ENCODE assay signal across 9 mouse cellular contexts in the genomic region with DNA sequence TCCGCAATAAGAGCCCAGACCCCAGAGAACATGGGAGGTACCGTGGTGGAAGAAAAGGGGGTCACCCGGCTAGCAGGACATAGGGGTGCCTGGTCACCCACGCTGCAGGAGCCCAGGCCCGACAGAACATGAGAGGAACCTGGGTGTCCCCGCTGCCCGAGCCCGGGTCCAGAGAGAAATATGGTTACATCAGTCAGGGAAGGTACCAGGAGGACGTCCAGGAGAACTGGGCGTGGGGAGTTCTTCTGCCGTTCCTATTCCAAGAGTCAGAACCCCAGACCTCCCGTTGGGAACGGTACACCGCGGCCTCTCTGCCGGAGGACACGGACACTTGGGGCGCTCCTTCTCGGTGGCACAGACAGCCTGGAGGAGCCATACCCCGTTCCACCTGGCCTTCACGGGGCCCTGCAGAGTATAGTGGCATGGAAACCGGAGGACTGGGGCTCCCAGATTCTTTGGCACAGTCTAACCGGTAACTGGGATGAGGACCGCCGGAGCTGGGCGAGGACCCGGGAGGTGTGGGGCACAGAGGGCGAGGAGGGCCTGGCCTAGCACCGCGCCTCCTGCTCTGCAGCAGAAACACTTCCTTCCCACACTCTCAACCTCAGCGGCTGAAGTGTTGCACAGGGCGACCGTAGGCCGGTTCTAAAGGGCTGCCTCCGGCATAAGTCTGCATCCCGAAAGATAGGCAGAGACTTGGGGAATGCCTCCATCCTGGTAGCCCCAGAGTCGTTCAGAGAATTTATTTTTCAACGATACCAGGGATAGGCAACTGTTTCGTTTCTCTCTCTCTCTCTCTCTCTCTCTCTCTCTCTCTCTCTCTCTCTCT. TPM values are rescaled to one million over a fixed set of nuclear protein-coding genes. Genes with fewer than 3 reads are reported as not detected.
DNase-seq lines count a peak whose midpoint lies in the region; ATAC-seq lines count a peak whose summit lies in the region.
"Had no signal": no experiment of that assay in that cellular context is flagged by ENCODE, and none has a peak within 500 bp of the region (broad histone marks: within the 10 kb centered on the region; RNA-seq: fewer than 3 reads in every experiment).

No protein-coding gene starts in this region.

- peak overlapping the region; percentile 49 for H3K4me3 ChIP-seq in embryonic facial prominence, embryonic 13.5 days

- peaks cover 78% of the 10 kb centered on the region for H3K4me1 ChIP-seq in embryonic facial prominence, embryonic 13.5 days

- no peaks in the 10 kb centered on the region for H3K9me3 ChIP-seq in embryonic facial prominence, embryonic 13.5 days
- H3K9me3 ChIP-seq: hindbrain, embryonic 15.5 days had no signal

- no peaks in the 10 kb centered on the region for H3K36me3 ChIP-seq in embryonic facial prominence, embryonic 13.5 days
- H3K36me3 ChIP-seq: hindbrain, embryonic 15.5 days had no signal

- DNase-seq in cerebellum, postnatal 14 days = peak; percentile 40 to 48
- DNase-seq in cerebellum, adult 11-12 months = no peak
- peak; percentile 76 for DNase-seq in 3134 (ENCODE audit: extremely low read depth, insufficient read length, low spot score)
- DNase-seq in kidney, postnatal 10 days = peak; percentile 34
- peak; percentile 70 for DNase-seq in neural tube, embryonic 10.5 days (ENCODE audit: extremely low spot score, low spot score)
- no peak for DNase-seq in left cerebral cortex, adult 18-20 months (ENCODE audit: low spot score in 2 of 2)
- no peak for DNase-seq in adrenal gland, postnatal 10 days

- H3K4me2 ChIP-seq in embryonic facial prominence, embryonic 13.5 days = peak overlapping the region; percentile 64

- no peak for ATAC-seq in embryonic facial prominence, embryonic 13.5 days (ENCODE audit: insufficient number of reproducible peaks, insufficient read depth, low FRiP score, low TSS enrichment, low read depth)

- peak overlapping the region; percentile 61 for H3K9ac ChIP-seq in embryonic facial prominence, embryonic 13.5 days
- H3K9ac ChIP-seq: hindbrain, embryonic 15.5 days had no signal

- peaks cover 100% of the 10 kb centered on the region for H3K27me3 ChIP-seq in embryonic facial prominence, embryonic 13.5 days

- WGBS in embryonic facial prominence, embryonic 13.5 days = 1% methylated on average over 39 of the region's 39 CpGs

- peak overlapping the region; percentile 29 for H3K27ac ChIP-seq in embryonic facial prominence, embryonic 13.5 days
- H3K27ac ChIP-seq: hindbrain, embryonic 15.5 days had no signal

RNA-seq across cellular contexts. Expression of gene Runx3, which starts 33.0 kb away (rescaled TPM):
- polyA plus RNA-seq in embryonic facial prominence, embryonic 13.5 days (2015; fragmentation: Nextera tagmentation; extraction: Ambion mirVana) = 3.1 and 3.9 TPM in 2 replicates
- total RNA-seq in left cerebral cortex, adult 18-20 months (2021) = under 1 TPM in 1 of 2 experiments, not detected in 1; 0.12 TPM
- 1 to 10 TPM; 2.9 to 3.2 TPM for total RNA-seq in adrenal gland, postnatal 10 days (2021)

Comparison
In these comparisons a context has a peak if more than half of its experiments do, and no peak if none do; other contexts are left out.
1. DNase-seq: peak in cerebellum, postnatal 14 days (2 of 2), 3134 (single experiment), kidney, postnatal 10 days (single experiment) and neural tube, embryonic 10.5 days (single experiment); none in cerebellum, adult 11-12 months (single experiment), left cerebral cortex, adult 18-20 months (0 of 2) and adrenal gland, postnatal 10 days (single experiment).